Mouse (Mus musculus): ENCODE results near the gene Rnf187. TPM values are rescaled to one million over a fixed set of nuclear protein-coding genes. Genes with fewer than 3 reads are reported as not detected.

The Rnf187 gene
- polyA plus RNA-seq, 1 experiment from 2014 or later, result 563 TPM

DNA sequence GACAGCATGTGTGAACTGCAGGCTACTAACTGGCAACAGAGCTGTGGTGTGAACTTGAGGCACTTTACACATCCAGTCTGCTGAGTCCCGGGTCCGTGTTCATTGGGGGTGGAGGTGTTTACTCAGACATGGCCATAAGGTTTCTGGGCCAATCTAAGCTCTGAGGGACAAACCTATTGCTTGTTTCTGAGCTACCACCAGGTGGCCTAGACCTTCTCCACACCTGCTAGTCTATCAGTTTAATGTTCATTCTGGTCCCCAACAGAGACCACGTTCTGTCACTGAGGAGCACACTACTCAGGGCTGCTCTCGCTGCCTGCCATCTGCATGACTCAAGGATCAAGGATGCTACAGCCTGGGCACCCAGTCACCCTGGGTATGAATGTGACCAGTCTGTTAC is 7.1 kb downstream of the Rnf187 start:
- no peak overlapping the region for H3K9ac ChIP-seq (ENCODE audit: low read depth, low read length)
- no peaks in the 10 kb centered on the region for H3K27me3 ChIP-seq (replicated peaks; ENCODE audit: control insufficient read depth, insufficient read depth, low read length)
- H3K27ac ChIP-seq (ENCODE audit: low read depth, low read length), result no peak overlapping the region
- no peak for ATAC-seq
- H3K36me3 ChIP-seq (ENCODE audit: control insufficient read depth, insufficient read depth, low read length), result peaks cover 25% of the 10 kb centered on the region
- no peak overlapping the region for H3K4me2 ChIP-seq (ENCODE audit: low read length)
- H3K4me3 ChIP-seq (ENCODE audit: low read length), result no peak overlapping the region
- peaks cover 2% of the 10 kb centered on the region for H3K4me1 ChIP-seq (ENCODE audit: control insufficient read depth, insufficient read depth, low read depth, low read length)
- WGBS, result 82% methylated on average over 4 of the region's 4 CpGs
- no peaks in the 10 kb centered on the region for H3K9me3 ChIP-seq (ENCODE audit: control insufficient read depth, low read length)

DNA sequence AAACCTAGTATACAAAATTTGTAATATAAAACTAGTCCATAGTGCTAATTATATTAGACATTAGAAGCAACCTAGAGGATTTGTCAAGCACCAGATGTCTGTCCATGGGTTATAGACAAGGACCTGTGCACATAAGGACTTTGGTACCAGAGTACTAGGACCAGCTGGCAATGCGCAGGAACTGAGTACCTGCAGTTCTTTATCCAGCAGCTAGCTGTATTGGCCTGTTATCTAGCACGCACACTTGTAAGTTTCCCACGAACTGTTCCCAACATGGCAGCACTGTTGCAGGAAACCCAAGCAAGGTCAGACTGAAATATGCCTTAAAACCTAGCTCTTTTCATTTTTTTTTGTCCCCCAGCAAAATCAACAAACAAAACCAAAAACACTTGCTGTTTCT is 8.5 kb downstream of the Rnf187 start:
- no peaks in the 10 kb centered on the region for H3K9me3 ChIP-seq (ENCODE audit: control insufficient read depth, low read length)
- WGBS, result 88% methylated on average over 3 of the region's 3 CpGs
- H3K27me3 ChIP-seq (replicated peaks; ENCODE audit: control insufficient read depth, insufficient read depth, low read length), result no peaks in the 10 kb centered on the region
- no peaks in the 10 kb centered on the region for H3K4me1 ChIP-seq (ENCODE audit: control insufficient read depth, insufficient read depth, low read depth, low read length)
- ATAC-seq, result no peak
- no peak overlapping the region for H3K9ac ChIP-seq (ENCODE audit: low read depth, low read length)
- H3K4me2 ChIP-seq (ENCODE audit: low read length), result no peak overlapping the region
- H3K4me3 ChIP-seq (ENCODE audit: low read length), result no peak overlapping the region
- peaks cover 25% of the 10 kb centered on the region for H3K36me3 ChIP-seq (ENCODE audit: control insufficient read depth, insufficient read depth, low read length)
- H3K27ac ChIP-seq (ENCODE audit: low read depth, low read length), result no peak overlapping the region

DNA sequence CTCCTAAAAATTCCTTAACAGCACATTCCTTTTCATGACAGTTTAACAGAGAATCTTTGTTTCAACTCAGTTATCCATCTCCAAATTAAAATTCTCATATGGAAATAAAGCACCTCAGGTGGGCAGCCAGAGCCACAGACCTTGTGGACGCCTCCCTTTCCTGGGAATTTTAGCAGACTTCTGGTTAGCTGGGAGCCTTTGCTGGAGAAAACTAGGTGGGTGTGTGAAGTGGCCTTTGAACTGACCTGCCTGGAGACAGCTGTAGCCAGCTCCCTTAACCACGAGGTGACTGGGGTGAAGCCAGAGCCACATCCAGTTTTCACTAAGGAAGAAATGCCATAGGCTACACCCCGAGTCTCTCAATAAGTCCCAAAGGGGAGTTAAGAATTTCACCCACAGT is 9.1 kb downstream of the Rnf187 start:
- no peak overlapping the region for H3K4me2 ChIP-seq (ENCODE audit: low read length)
- no peaks in the 10 kb centered on the region for H3K9me3 ChIP-seq (ENCODE audit: control insufficient read depth, low read length)
- no peaks in the 10 kb centered on the region for H3K4me1 ChIP-seq (ENCODE audit: control insufficient read depth, insufficient read depth, low read depth, low read length)
- no peak overlapping the region for H3K9ac ChIP-seq (ENCODE audit: low read depth, low read length)
- no peak for ATAC-seq
- H3K27ac ChIP-seq (ENCODE audit: low read depth, low read length), result no peak overlapping the region
- H3K4me3 ChIP-seq (ENCODE audit: low read length), result no peak overlapping the region
- 74% methylated on average over 3 of the region's 3 CpGs for WGBS
- H3K36me3 ChIP-seq (ENCODE audit: control insufficient read depth, insufficient read depth, low read length), result peaks cover 21% of the 10 kb centered on the region
- H3K27me3 ChIP-seq (replicated peaks; ENCODE audit: control insufficient read depth, insufficient read depth, low read length), result no peaks in the 10 kb centered on the region

DNA sequence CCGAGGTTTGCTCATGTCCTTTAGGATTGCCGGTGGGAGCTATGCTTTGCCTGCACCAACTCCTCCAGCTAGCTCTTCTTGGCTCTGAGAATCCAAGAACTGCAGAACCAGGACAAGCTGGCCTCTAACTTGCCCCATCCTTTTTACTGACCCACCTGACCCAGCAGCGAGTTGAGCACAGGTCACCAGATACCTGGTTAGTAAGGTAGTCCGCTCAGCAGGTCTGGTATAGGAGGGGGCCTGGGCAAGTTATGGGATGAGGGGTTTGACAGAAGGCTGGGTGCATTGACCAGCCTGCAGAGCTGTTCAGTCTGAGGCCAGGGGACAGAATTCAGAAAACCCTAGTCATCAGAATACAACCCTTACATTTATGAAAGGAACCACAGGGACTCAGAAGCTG is 9.7 kb downstream of the Rnf187 start:
- Histone ChIP-seq H3K9me3 (ENCODE audit: control insufficient read depth, low read length) (no peaks in the 10 kb centered on the region), H3K4me3 (ENCODE audit: low read length) (no peak overlapping the region), H3K36me3 (ENCODE audit: control insufficient read depth, insufficient read depth, low read length) (peaks cover 21% of the 10 kb centered on the region), H3K9ac (ENCODE audit: low read depth, low read length) (no peak overlapping the region), H3K4me1 (ENCODE audit: control insufficient read depth, insufficient read depth, low read depth, low read length) (no peaks in the 10 kb centered on the region), H3K4me2 (ENCODE audit: low read length) (no peak overlapping the region), H3K27me3 (replicated peaks; ENCODE audit: control insufficient read depth, insufficient read depth, low read length) (no peaks in the 10 kb centered on the region), H3K27ac (ENCODE audit: low read depth, low read length) (no peak overlapping the region)
- ATAC-seq, result no peak
- WGBS, result 77% methylated on average over 4 of the region's 4 CpGs

DNA sequence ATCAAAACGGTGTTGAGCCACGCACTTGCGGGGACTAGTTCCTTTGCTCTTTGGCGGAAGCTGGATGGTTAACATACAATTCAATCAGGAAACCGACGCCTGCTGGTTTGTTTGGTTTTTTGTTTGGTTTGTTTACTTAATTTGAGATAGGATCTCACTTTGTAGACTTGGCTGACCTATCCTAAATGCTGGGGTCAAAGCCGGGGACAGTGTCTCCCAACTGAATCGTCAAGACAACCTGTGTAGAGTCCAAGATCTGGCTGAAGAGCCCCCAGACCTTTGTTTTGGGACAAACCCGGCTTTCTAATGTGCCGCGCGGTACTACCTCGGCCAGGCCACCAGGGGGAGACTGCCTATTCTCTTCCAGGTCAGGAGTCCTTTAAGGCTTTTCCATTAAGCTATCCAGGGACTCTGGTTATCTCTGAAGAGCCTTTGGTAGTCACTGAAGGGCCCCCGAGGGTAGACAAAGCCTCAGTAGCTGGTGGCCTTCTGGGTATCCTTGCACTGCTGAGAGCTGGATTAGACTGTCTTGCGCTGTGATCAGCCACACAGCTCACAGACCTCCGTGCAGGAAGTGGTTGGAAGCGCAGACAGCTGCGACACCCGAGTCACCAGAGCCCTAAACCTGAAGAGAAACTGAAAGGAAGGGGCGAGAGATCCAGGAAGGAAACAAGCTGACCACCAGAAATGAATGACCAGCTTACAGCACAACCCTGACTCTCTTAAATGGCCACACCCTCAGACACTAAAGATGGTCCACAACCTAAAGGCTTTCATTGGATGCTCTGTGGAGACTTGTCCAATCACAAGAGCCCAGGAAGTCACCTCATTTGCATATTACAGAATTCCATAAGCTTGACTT is 10.7 kb downstream of the Rnf187 start:
- Histone ChIP-seq H3K4me3 (ENCODE audit: low read length) (no peak overlapping the region), H3K9ac (ENCODE audit: low read depth, low read length) (no peak overlapping the region), H3K4me1 (ENCODE audit: control insufficient read depth, insufficient read depth, low read depth, low read length) (no peaks in the 10 kb centered on the region), H3K4me2 (ENCODE audit: low read length) (peak overlapping the region; percentile 6), H3K27ac (ENCODE audit: low read depth, low read length) (no peak overlapping the region), H3K27me3 (replicated peaks; ENCODE audit: control insufficient read depth, insufficient read depth, low read length) (no peaks in the 10 kb centered on the region), H3K9me3 (ENCODE audit: control insufficient read depth, low read length) (no peaks in the 10 kb centered on the region), H3K36me3 (ENCODE audit: control insufficient read depth, insufficient read depth, low read length) (peaks cover 17% of the 10 kb centered on the region)
- 39% methylated on average over 20 of the region's 20 CpGs for WGBS
- ATAC-seq, result peak; percentile 56

DNA sequence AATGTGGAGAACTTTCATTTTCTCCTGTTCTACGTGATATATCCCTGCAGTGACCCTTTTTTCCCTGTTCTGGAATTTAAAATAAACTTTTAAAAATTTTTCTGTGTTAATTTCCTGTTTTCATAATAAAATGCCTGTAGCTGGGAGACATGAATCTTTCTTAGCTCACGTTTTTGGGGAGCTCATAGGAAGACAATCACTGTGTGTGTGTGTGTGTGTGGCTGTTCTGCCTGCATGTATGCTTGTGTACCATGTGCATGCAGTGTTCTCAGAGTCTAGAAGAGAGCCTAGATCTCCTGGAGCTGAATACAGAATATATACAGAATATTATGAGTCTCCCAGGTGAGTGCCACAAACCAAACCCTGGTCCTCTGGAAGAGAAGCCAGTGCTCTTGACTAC is 11.7 kb downstream of the Rnf187 start:
- Histone ChIP-seq H3K9ac (ENCODE audit: low read depth, low read length) (no peak overlapping the region), H3K4me3 (ENCODE audit: low read length) (no peak overlapping the region), H3K4me2 (ENCODE audit: low read length) (no peak overlapping the region), H3K4me1 (ENCODE audit: control insufficient read depth, insufficient read depth, low read depth, low read length) (no peaks in the 10 kb centered on the region), H3K27ac (ENCODE audit: low read depth, low read length) (no peak overlapping the region), H3K36me3 (ENCODE audit: control insufficient read depth, insufficient read depth, low read length) (peaks cover 8% of the 10 kb centered on the region), H3K9me3 (ENCODE audit: control insufficient read depth, low read length) (no peaks in the 10 kb centered on the region), H3K27me3 (replicated peaks; ENCODE audit: control insufficient read depth, insufficient read depth, low read length) (no peaks in the 10 kb centered on the region)
- ATAC-seq, result no peak
- 82% methylated on average over 2 of the region's 2 CpGs for WGBS

- 87% methylated on average over 2 of the region's 3 CpGs for WGBS
Observed at GRCm38 (mm10) chr11:58926651-58927050, 12.1 kb downstream of the Rnf187 start.

DNA sequence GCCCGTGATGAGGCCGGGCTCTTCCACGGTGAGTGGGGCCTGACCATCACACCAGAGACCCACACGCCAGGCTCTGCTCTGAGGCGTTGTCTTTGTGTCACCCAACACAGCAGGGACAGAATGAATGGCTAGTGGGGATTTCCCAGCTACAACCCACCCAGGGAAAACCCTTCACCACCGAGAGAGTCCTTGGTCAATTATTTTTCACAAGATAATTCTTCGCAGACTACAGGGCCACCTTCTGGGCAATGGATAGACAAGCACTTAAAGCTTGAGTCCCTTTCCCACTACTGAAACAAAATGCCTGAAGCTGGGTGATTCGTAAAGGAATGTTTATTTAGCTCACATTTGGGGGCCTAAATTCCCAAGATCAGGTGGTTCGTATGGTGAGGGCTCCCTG is 16.3 kb downstream of the Rnf187 start:
- Histone ChIP-seq H3K9me3 (ENCODE audit: control insufficient read depth, low read length) (no peaks in the 10 kb centered on the region), H3K4me3 (ENCODE audit: low read length) (no peak overlapping the region), H3K27me3 (replicated peaks; ENCODE audit: control insufficient read depth, insufficient read depth, low read length) (no peaks in the 10 kb centered on the region), H3K36me3 (ENCODE audit: control insufficient read depth, insufficient read depth, low read length) (no peaks in the 10 kb centered on the region), H3K4me2 (ENCODE audit: low read length) (no peak overlapping the region), H3K9ac (ENCODE audit: low read depth, low read length) (no peak overlapping the region), H3K27ac (ENCODE audit: low read depth, low read length) (no peak overlapping the region), H3K4me1 (ENCODE audit: control insufficient read depth, insufficient read depth, low read depth, low read length) (no peaks in the 10 kb centered on the region)
- no peak for ATAC-seq
- 83% methylated on average over 9 of the region's 9 CpGs for WGBS

More at GRCm38 (mm10) chr11:58926651-58927050, 12.1 kb downstream of the Rnf187 start:
- Histone ChIP-seq H3K27ac (ENCODE audit: low read depth, low read length) (no peak overlapping the region), H3K36me3 (ENCODE audit: control insufficient read depth, insufficient read depth, low read length) (peaks cover 4% of the 10 kb centered on the region), H3K27me3 (replicated peaks; ENCODE audit: control insufficient read depth, insufficient read depth, low read length) (no peaks in the 10 kb centered on the region), H3K9ac (ENCODE audit: low read depth, low read length) (no peak overlapping the region), H3K9me3 (ENCODE audit: control insufficient read depth, low read length) (no peaks in the 10 kb centered on the region), H3K4me1 (ENCODE audit: control insufficient read depth, insufficient read depth, low read depth, low read length) (no peaks in the 10 kb centered on the region), H3K4me3 (ENCODE audit: low read length) (no peak overlapping the region), H3K4me2 (ENCODE audit: low read length) (no peak overlapping the region)
- no peak for ATAC-seq

GRCm38 (mm10) chr11:58918759-58919158 is 20.0 kb downstream of the Rnf187 start:
- no peak overlapping the region for H3K27ac ChIP-seq (ENCODE audit: low read depth, low read length)
- H3K4me1 ChIP-seq (ENCODE audit: control insufficient read depth, insufficient read depth, low read depth, low read length), result peaks cover 6% of the 10 kb centered on the region
- no peaks in the 10 kb centered on the region for H3K36me3 ChIP-seq (ENCODE audit: control insufficient read depth, insufficient read depth, low read length)
- H3K9me3 ChIP-seq (ENCODE audit: control insufficient read depth, low read length), result no peaks in the 10 kb centered on the region
- no peak for ATAC-seq
- H3K27me3 ChIP-seq (replicated peaks; ENCODE audit: control insufficient read depth, insufficient read depth, low read length), result no peaks in the 10 kb centered on the region
- H3K9ac ChIP-seq (ENCODE audit: low read depth, low read length), result no peak overlapping the region
- WGBS, result 73% methylated on average over 5 of the region's 5 CpGs
- H3K4me2 ChIP-seq (ENCODE audit: low read length), result no peak overlapping the region
- no peak overlapping the region for H3K4me3 ChIP-seq (ENCODE audit: low read length)

Measured in hindbrain, embryonic 16.5 days (tissue).